Mouse (Mus musculus): Measurements from ENCODE around the gene Mpv17l.
"Not testable (repeated sequence)": the region's sequence is repeated elsewhere in the genome, so short reads cannot be mapped to it uniquely, and the experiment has no call there.

The Mpv17l gene

GRCm38 (mm10) chr16:13902888-13903483 is at the start of gene Mpv17l, which contains the start of gene Pdxdc1:
Gene Mpv17l, plus strand, starts transcription at chr16:13903161.
Gene Pdxdc1, minus strand, starts transcription at chr16:13903131.
- in situ Hi-C loops (cut with MboI, MseI): loop anchor here (10.0 kb wide), 1 partner anchor 648 kb away; the partner anchor contains the start of gene Mrtfb

GRCm38 (mm10) chr16:13853886-13854285 is 49.1 kb upstream of the Mpv17l start:
- in situ Hi-C loops (cut with MboI, MseI): no loop called here

GRCm38 (mm10) chr16:13866076-13866475 is 36.9 kb upstream of the Mpv17l start:
- in situ Hi-C loops (cut with MboI, MseI): no loop called here

- in situ Hi-C loops (cut with MboI, MseI): no loop called here
Measured at GRCm38 (mm10) chr16:13866616-13867015, 36.3 kb upstream of the Mpv17l start.

GRCm38 (mm10) chr16:13867406-13867805 is 35.6 kb upstream of the Mpv17l start:
- in situ Hi-C loops (cut with MboI, MseI): not testable (repeated sequence)

GRCm38 (mm10) chr16:13867910-13868514 is 34.9 kb upstream of the Mpv17l start:
- in situ Hi-C loops (cut with MboI, MseI): no loop called here

GRCm38 (mm10) chr16:13875483-13875882 is 27.5 kb upstream of the Mpv17l start:
- in situ Hi-C loops (cut with MboI, MseI): no loop called here

GRCm38 (mm10) chr16:13883094-13883774 is 19.7 kb upstream of the Mpv17l start:
- in situ Hi-C loops (cut with MboI, MseI): no loop called here

GRCm38 (mm10) chr16:13890449-13890848 is 12.5 kb upstream of the Mpv17l start:
- in situ Hi-C loops (cut with MboI, MseI): no loop called here

GRCm38 (mm10) chr16:13892850-13893249 is 10.1 kb upstream of the Mpv17l start:
- in situ Hi-C loops (cut with MboI, MseI): no loop called here

- in situ Hi-C loops (cut with MboI, MseI): no loop called here
Measured at GRCm38 (mm10) chr16:13894097-13894496, 8.9 kb upstream of the Mpv17l start.

GRCm38 (mm10) chr16:13895740-13896139 is 7.2 kb upstream of the Mpv17l start:
- in situ Hi-C loops (cut with MboI, MseI): no loop called here

- in situ Hi-C loops (cut with MboI, MseI): no loop called here
Measured at GRCm38 (mm10) chr16:13896357-13896756, 6.6 kb upstream of the Mpv17l start.

GRCm38 (mm10) chr16:13898981-13899380 is 4.0 kb upstream of the Mpv17l start:
- in situ Hi-C loops (cut with MboI, MseI): no loop called here

GRCm38 (mm10) chr16:13902397-13902831 is 547 bp upstream of the Mpv17l start:
- in situ Hi-C loops (cut with MboI, MseI): loop anchor here (10.0 kb wide), 1 partner anchor 648 kb away; the partner anchor contains the start of gene Mrtfb

GRCm38 (mm10) chr16:13903488-13903887 is 527 bp downstream of the Mpv17l start:
- in situ Hi-C loops (cut with MboI, MseI): loop anchor here (10.0 kb wide), 1 partner anchor 649 kb away; the partner anchor contains the start of gene Mrtfb

- in situ Hi-C loops (cut with MboI, MseI): loop anchor here (10.0 kb wide), 1 partner anchor 652 kb away; the partner anchor contains the start of gene Mrtfb
Measured at GRCm38 (mm10) chr16:13907297-13907696, 4.3 kb downstream of the Mpv17l start.

GRCm38 (mm10) chr16:13920093-13920492 is 17.1 kb downstream of the Mpv17l start:
- in situ Hi-C loops (cut with MboI, MseI): no loop called here

GRCm38 (mm10) chr16:13921063-13921462 is 18.1 kb downstream of the Mpv17l start:
- in situ Hi-C loops (cut with MboI, MseI): no loop called here

- in situ Hi-C loops (cut with MboI, MseI): no loop called here
Measured at GRCm38 (mm10) chr16:13921781-13922180, 18.8 kb downstream of the Mpv17l start.

- in situ Hi-C loops (cut with MboI, MseI): not testable (repeated sequence)
Measured at GRCm38 (mm10) chr16:13922499-13922898, 19.5 kb downstream of the Mpv17l start.

GRCm38 (mm10) chr16:13922966-13923365 is 20.0 kb downstream of the Mpv17l start:
- in situ Hi-C loops (cut with MboI, MseI): not testable (repeated sequence)
